Mouse (Mus musculus) brain, embryonic 14.5 days (tissue): ENCODE measurements around the gene Edc4.

Source experiments
- CTCF ChIP-seq: fragments of 200-500 bp; IDR thresholded peaks from 2 replicates; pipeline ENCODE4 v1.5.1; 2012; ENCODE audit warnings: inconsistent platforms, mild to moderate bottlenecking, moderate library complexity, borderline replicate concordance; ENCODE audit not compliant: insufficient read depth, insufficient read length; ENCODE audit errors: extremely low read depth
- POLR2A ChIP-seq: fragments of 200-500 bp; IDR thresholded peaks from 2 replicates; pipeline ENCODE4 v1.6.1; 2012; ENCODE audit warnings: mild to moderate bottlenecking, inconsistent platforms, borderline replicate concordance; ENCODE audit not compliant: poor library complexity, insufficient read depth, insufficient read length, severe bottlenecking; ENCODE audit errors: extremely low read depth

GRCm38 (mm10) chr8:105937496-105938305, 57.0 kb downstream of the Edc4 start:
- no peak for TF ChIP-seq CTCF
- TF ChIP-seq POLR2A: no peak
